In genomic region chr5:76025996-76026665, GRCm38 (mm10) we compare ENCODE assay signal across 9 mouse cellular contexts. TPM values are rescaled to one million over a fixed set of nuclear protein-coding genes. Genes with fewer than 3 reads are reported as not detected.
A peak's percentile ranks its signal among the peaks of the same experiment; 100 is the strongest.
DNase-seq lines count a peak whose midpoint lies in the region; ATAC-seq lines count a peak whose summit lies in the region.
"Had no signal": no experiment of that assay in that cellular context is flagged by ENCODE, and none has a peak within 500 bp of the region (broad histone marks: within the 10 kb centered on the region; RNA-seq: fewer than 3 reads in every experiment).

No protein-coding gene starts in this region.

- H3K27ac ChIP-seq in liver, embryonic 12.5 days, result no peak overlapping the region
- H3K27ac ChIP-seq: heart, embryonic 13.5 days had no signal

- peak; percentile 15 for DNase-seq in cerebellum, adult 8-10 months
- no peak for DNase-seq in cerebellum, postnatal 4 days (ENCODE audit: low spot score in 2 of 2)
- peak; percentile 34 for DNase-seq in liver
- peak; percentile 71 for DNase-seq in brain, adult 2 months (ENCODE audit: low read depth, low spot score)
- DNase-seq in kidney, postnatal 36 days, result peak; percentile 51 to 82
- DNase-seq in thymus, postnatal 4 days, result peak; percentile 57
- no peak for DNase-seq in urinary bladder, postnatal 36 days (ENCODE audit: low spot score in 2 of 2)

- 41% methylated on average over 4 of the region's 4 CpGs for WGBS in liver, embryonic 12.5 days (ENCODE audit: insufficient replicate concordance)

- no peaks in the 10 kb centered on the region for H3K36me3 ChIP-seq in liver, embryonic 12.5 days
- H3K36me3 ChIP-seq: heart, embryonic 13.5 days had no signal

- no peak overlapping the region for H3K4me2 ChIP-seq in liver, embryonic 12.5 days
- H3K4me2 ChIP-seq: heart, embryonic 13.5 days had no signal

- no peak for ATAC-seq in liver, embryonic 12.5 days

- H3K9me3 ChIP-seq in liver, embryonic 12.5 days (replicated peaks), result no peaks in the 10 kb centered on the region
- H3K9me3 ChIP-seq: heart, embryonic 13.5 days had no signal

- peaks cover 6% of the 10 kb centered on the region for H3K27me3 ChIP-seq in liver, embryonic 12.5 days (replicated peaks)
- H3K27me3 ChIP-seq: heart, embryonic 13.5 days had no signal

- H3K4me3 ChIP-seq in liver, embryonic 12.5 days, result no peak overlapping the region
- H3K4me3 ChIP-seq: heart, embryonic 13.5 days had no signal

- no peak overlapping the region for H3K9ac ChIP-seq in liver, embryonic 12.5 days
- H3K9ac ChIP-seq: heart, embryonic 13.5 days had no signal

- peaks cover 13% of the 10 kb centered on the region for H3K4me1 ChIP-seq in liver, embryonic 12.5 days

RNA-seq across cellular contexts. Expression of gene Kdr, which starts 47.9 kb away (rescaled TPM):
- 16.7 and 18.6 TPM in 2 replicates for polyA plus RNA-seq in liver, embryonic 12.5 days (2016; fragmentation: Nextera tagmentation; extraction: Ambion mirVana)

Comparison
In these comparisons a context has a peak if more than half of its experiments do, and no peak if none do; other contexts are left out.
1. DNase-seq: peak in cerebellum, adult 8-10 months (single experiment), liver (single experiment), brain, adult 2 months (single experiment), kidney, postnatal 36 days (2 of 2) and thymus, postnatal 4 days (single experiment); none in cerebellum, postnatal 4 days (0 of 2) and urinary bladder, postnatal 36 days (0 of 2).